ENCODE assay signal across 17 mouse cellular contexts in genomic region chr13:100789083-100789482, GRCm38 (mm10). TPM values are rescaled to one million over a fixed set of nuclear protein-coding genes. Genes with fewer than 3 reads are reported as not detected.
"Had no signal": no experiment of that assay in that cellular context is flagged by ENCODE, and none has a peak within 500 bp of the region (broad histone marks: within the 10 kb centered on the region; RNA-seq: fewer than 3 reads in every experiment).

No protein-coding gene starts in this region.

- H3K4me3 ChIP-seq: limb, embryonic 12.5 days; limb, embryonic 15.5 days; liver, embryonic 15.5 days; lung, embryonic 15.5 days had no signal

- DNase-seq: kidney, adult 8-10 months; kidney, postnatal 4 days; left cerebral cortex, postnatal 4 days; lung, adult 18-20 months; lung, postnatal 14 days; lung, postnatal 4 days; midbrain, embryonic 14.5 days; thymus, adult 18-20 months; thymus, postnatal 36 days had no signal

- H3K9me3 ChIP-seq: limb, embryonic 15.5 days; liver, embryonic 15.5 days; lung, embryonic 15.5 days had no signal

- H3K9ac ChIP-seq: limb, embryonic 12.5 days; limb, embryonic 15.5 days; liver, embryonic 15.5 days; lung, embryonic 15.5 days had no signal

- H3K36me3 ChIP-seq: limb, embryonic 15.5 days; lung, embryonic 15.5 days had no signal

- H3K27me3 ChIP-seq: limb, embryonic 12.5 days; limb, embryonic 15.5 days; liver, embryonic 15.5 days; lung, embryonic 15.5 days had no signal

- H3K27ac ChIP-seq: kidney, postnatal 0 days; limb, embryonic 12.5 days; limb, embryonic 15.5 days; liver, embryonic 15.5 days; lung, embryonic 15.5 days had no signal

- H3K4me2 ChIP-seq: limb, embryonic 12.5 days; limb, embryonic 15.5 days; liver, embryonic 11.5 days; liver, embryonic 15.5 days; lung, embryonic 15.5 days; midbrain, embryonic 11.5 days had no signal

RNA-seq across cellular contexts. Expression of gene Cenph, which starts 13.4 kb away (rescaled TPM):
- total RNA-seq: layer of hippocampus, adult 18-20 months had no signal
